Mouse (Mus musculus) olfactory bulb, adult 2 months (tissue): Measurements from ENCODE around the gene Ankrd23.

ENCODE experiments used
- CTCF ChIP-seq: fragments of 200-500 bp; IDR thresholded peaks from 2 replicates; pipeline ENCODE4 v1.5.1; 2012; ENCODE audit warnings: low read depth, mild to moderate bottlenecking, low read length, moderate library complexity; ENCODE audit not compliant: insufficient read depth
- POLR2A ChIP-seq: fragments of 200-500 bp; IDR thresholded peaks from 2 replicates; pipeline ENCODE4 v1.6.1; 2012; ENCODE audit warnings: mild to moderate bottlenecking, low read depth, low read length, moderate library complexity; ENCODE audit not compliant: insufficient read depth

DNA sequence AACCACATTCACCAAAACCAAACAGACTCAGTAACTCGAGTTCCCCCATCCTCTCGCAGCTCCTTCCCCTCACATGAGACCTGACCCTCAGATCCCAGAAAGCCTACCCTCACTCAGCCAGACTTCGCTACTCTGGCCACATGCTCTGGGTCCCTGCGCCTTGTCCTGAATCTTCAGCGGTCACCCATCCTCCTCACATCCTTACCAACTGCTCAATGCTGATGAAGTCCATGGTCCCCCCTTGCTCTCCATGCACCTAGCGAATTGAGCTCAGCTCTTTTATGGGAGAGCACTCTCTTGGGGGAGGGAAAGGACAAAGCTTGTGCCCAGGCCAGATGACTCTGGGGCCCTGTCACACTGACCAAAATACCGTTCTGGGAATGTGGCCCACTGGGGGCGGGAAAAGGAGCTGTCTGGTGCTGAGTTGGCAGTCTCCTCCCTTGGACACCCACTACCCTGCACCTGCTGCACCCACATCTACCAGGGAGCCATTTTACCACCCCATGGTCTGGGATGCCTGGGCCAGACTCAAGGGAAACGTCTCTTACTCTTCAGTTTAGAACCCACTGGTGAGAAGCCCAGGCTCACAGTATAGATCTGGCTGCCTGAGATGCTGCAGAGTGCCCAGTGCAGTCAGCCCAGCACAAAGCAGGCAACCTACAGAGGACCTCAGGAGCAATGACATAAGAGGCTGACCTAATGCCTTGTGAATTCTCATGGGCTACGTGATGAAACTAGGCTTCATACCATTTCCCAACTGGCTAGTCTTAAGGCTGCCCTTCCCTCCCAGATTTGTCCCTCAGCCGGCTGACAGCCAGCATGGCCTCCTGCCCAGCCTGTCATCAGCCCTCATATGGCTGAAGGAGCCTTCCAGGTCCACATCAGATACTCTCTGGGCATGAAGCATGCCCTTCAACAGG, 946 bp downstream of the Ankrd23 start:
- TF ChIP-seq CTCF (no peak), POLR2A (no peak)
